7 mouse cellular contexts compared by ENCODE assay signal in the genomic region with DNA sequence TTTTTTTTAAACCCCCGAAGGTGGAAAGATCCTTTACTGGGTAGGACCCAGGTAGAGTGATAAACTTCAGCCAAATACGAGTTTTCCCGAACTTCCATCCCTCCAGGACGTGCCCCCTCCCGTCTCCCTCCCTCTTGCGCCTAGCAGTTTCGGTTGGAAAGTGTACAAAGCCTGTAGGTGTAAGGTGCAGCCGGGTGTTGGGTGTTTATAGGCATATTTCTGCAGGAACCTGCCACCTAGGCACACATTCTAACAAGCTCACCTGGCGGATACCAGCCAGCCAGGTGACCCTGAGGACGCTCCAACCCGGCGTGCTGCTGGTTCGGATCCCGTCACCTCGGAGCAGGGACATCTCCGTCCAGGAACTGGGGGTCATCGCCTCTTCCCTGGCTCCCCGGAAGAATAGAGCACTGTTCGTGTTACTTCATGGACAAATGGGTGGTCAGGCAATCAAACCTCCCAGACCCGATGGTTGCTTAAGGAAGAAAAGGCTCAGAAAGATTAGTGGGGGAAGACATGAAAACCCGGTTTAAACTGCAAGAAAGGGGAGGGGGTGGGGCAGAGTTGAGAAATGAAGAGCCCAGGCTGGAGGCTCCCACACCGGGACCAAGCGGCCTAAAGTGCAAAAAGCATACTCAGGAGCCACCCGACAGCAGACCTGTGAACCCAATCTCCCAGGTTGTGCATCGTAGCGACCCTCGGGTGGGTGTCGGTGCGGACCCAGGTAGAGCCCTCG. TPM values are rescaled to one million over a fixed set of nuclear protein-coding genes. Genes with fewer than 3 reads are reported as not detected.
DNase-seq lines count a peak whose midpoint lies in the region; ATAC-seq and TF ChIP-seq lines count a peak whose summit lies in the region.

No protein-coding gene starts in this region.

- DNase-seq in thymus, postnatal 36 days, result peak; percentile 29 to 32
- no peak for DNase-seq in thymus, postnatal 0 days (ENCODE audit: low spot score)
- DNase-seq in midbrain, embryonic 14.5 days, result peak; percentile 36
- no peak for DNase-seq in right cerebral cortex, adult 2 months (ENCODE audit: low spot score in 2 of 2)
- no peak for DNase-seq in frontal cortex, postnatal 14 days (ENCODE audit: low spot score in 2 of 2)

- TF ChIP-seq POLR2A in embryonic fibroblast, embryonic 13.5 days (IDR thresholded peaks at IDR 0.05; ENCODE audit: low read depth, low read length), result peak; percentile 44; the same call in 1 of the 2 replicates

- no peaks in the 10 kb centered on the region for H3K9me3 ChIP-seq in intestine, embryonic 16.5 days (ENCODE audit: control insufficient read depth, low read length)
- no peaks in the 10 kb centered on the region for H3K9me3 ChIP-seq in midbrain, embryonic 14.5 days (ENCODE audit: control insufficient read depth, low read length)

- H3K4me2 ChIP-seq in intestine, embryonic 16.5 days (ENCODE audit: low read depth, low read length), result peak overlapping the region; percentile 95
- peak overlapping the region; percentile 95 for H3K4me2 ChIP-seq in midbrain, embryonic 14.5 days (ENCODE audit: low read length)

- peak overlapping the region; percentile 71 for H3K9ac ChIP-seq in intestine, embryonic 16.5 days (ENCODE audit: low read depth, low read length)
- H3K9ac ChIP-seq in midbrain, embryonic 14.5 days (replicated peaks; ENCODE audit: low read length), result no peak overlapping the region

- H3K4me1 ChIP-seq in embryonic fibroblast, embryonic 13.5 days (ENCODE audit: control insufficient read depth, insufficient read depth, low read length), result no peaks in the 10 kb centered on the region
- H3K4me1 ChIP-seq in intestine, embryonic 16.5 days (ENCODE audit: control insufficient read depth, insufficient read depth, low read length), result peaks cover 33% of the 10 kb centered on the region
- peaks cover 49% of the 10 kb centered on the region for H3K4me1 ChIP-seq in midbrain, embryonic 14.5 days (ENCODE audit: control insufficient read depth, insufficient read depth, low read length)

- peak overlapping the region; percentile 46 for H3K4me3 ChIP-seq in embryonic fibroblast, embryonic 13.5 days (ENCODE audit: insufficient read depth, low read length)
- peak overlapping the region; percentile 82 for H3K4me3 ChIP-seq in intestine, embryonic 16.5 days (ENCODE audit: low read length)
- peak overlapping the region; percentile 47 for H3K4me3 ChIP-seq in midbrain, embryonic 14.5 days (replicated peaks; ENCODE audit: low read depth, low read length)

- 1% methylated on average over 30 of the region's 30 CpGs for WGBS in intestine, embryonic 16.5 days
- WGBS in midbrain, embryonic 14.5 days, result under 1% methylated on average over 30 of the region's 30 CpGs

- no peak for TF ChIP-seq CTCF in embryonic fibroblast, embryonic 13.5 days (IDR thresholded peaks at IDR 0.05; ENCODE audit: borderline replicate concordance, insufficient read depth, low read length)

- ATAC-seq in intestine, embryonic 16.5 days, result no peak
- ATAC-seq in midbrain, embryonic 14.5 days (ENCODE audit: low FRiP score, low TSS enrichment), result no peak

- peak overlapping the region; percentile 76 for H3K27ac ChIP-seq in embryonic fibroblast, embryonic 13.5 days (ENCODE audit: insufficient read depth, low read length)
- peak overlapping the region; percentile 83 for H3K27ac ChIP-seq in intestine, embryonic 16.5 days (ENCODE audit: low read length)
- no peak overlapping the region for H3K27ac ChIP-seq in midbrain, embryonic 14.5 days (replicated peaks; ENCODE audit: low read depth, low read length)

- peaks cover 9% of the 10 kb centered on the region; the same call in 1 of the 2 replicates for H3K27me3 ChIP-seq in intestine, embryonic 16.5 days (replicated peaks; ENCODE audit: control insufficient read depth, insufficient read depth, low read length)
- H3K27me3 ChIP-seq in midbrain, embryonic 14.5 days (ENCODE audit: control insufficient read depth, insufficient read depth, low read length), result peaks cover 47% of the 10 kb centered on the region

- no peaks in the 10 kb centered on the region for H3K36me3 ChIP-seq in intestine, embryonic 16.5 days (ENCODE audit: control insufficient read depth, insufficient read depth, low read length)
- H3K36me3 ChIP-seq in midbrain, embryonic 14.5 days (ENCODE audit: control insufficient read depth, insufficient read depth, low read length), result no peaks in the 10 kb centered on the region

RNA-seq across cellular contexts. Expression of gene Ccnd2, which starts 2.1 kb away (rescaled TPM):
- 279 and 280 TPM in 2 replicates for polyA plus RNA-seq in thymus, postnatal 0 days (2015; fragmentation: Nextera tagmentation; extraction: Ambion mirVana)
- 2,159 and 2,298 TPM in 2 replicates for polyA plus RNA-seq in embryonic fibroblast, embryonic 13.5 days (2011; ENCODE audit: insufficient read length, low read depth, missing spikeins)
- polyA plus RNA-seq in intestine, embryonic 16.5 days (2015; fragmentation: Nextera tagmentation; extraction: Ambion mirVana), result 822 and 875 TPM in 2 replicates
- 252 and 477 TPM in 2 replicates for polyA plus RNA-seq in midbrain, embryonic 14.5 days (2014; fragmentation: Nextera tagmentation; extraction: Ambion mirVana)

RNA-seq across cellular contexts. Expression of gene Tigar, which starts 44.8 kb away (rescaled TPM):
- polyA plus RNA-seq in thymus, postnatal 0 days (2015; fragmentation: Nextera tagmentation; extraction: Ambion mirVana), result 3.0 and 3.2 TPM in 2 replicates
- 8.1 and 8.6 TPM in 2 replicates for polyA plus RNA-seq in embryonic fibroblast, embryonic 13.5 days (2011; ENCODE audit: insufficient read length, low read depth, missing spikeins)
- 4.1 and 4.6 TPM in 2 replicates for polyA plus RNA-seq in intestine, embryonic 16.5 days (2015; fragmentation: Nextera tagmentation; extraction: Ambion mirVana)
- 5.0 and 6.5 TPM in 2 replicates for polyA plus RNA-seq in midbrain, embryonic 14.5 days (2014; fragmentation: Nextera tagmentation; extraction: Ambion mirVana)

Comparison
In these comparisons a context has a peak if more than half of its experiments do, and no peak if none do; other contexts are left out.
1. DNase-seq: peak in thymus, postnatal 36 days (2 of 2) and midbrain, embryonic 14.5 days (single experiment); none in thymus, postnatal 0 days (single experiment), right cerebral cortex, adult 2 months (0 of 2) and frontal cortex, postnatal 14 days (0 of 2).
2. Peak in every context shown above with its lines, with median percentiles within 50 percentile points of each other: H3K4me3 ChIP-seq.